Mouse (Mus musculus): ENCODE measurements around the gene Uckl1.

Uckl1 gene

GRCm38 (mm10) chr2:181584411-181584942 is at the start of gene Uckl1:
Gene Uckl1, minus strand, starts transcription at chr2:181584892.
- no peak for DNase-seq (ENCODE audit: low spot score)

- DNase-seq (ENCODE audit: low spot score) = no peak
Measured at GRCm38 (mm10) chr2:181632624-181633023, 47.9 kb upstream of the Uckl1 start.

GRCm38 (mm10) chr2:181628471-181628870 is 43.8 kb upstream of the Uckl1 start:
- DNase-seq (ENCODE audit: low spot score) = no peak

GRCm38 (mm10) chr2:181623401-181623800 is 38.7 kb upstream of the Uckl1 start:
- no peak for DNase-seq (ENCODE audit: low spot score)

- DNase-seq (ENCODE audit: low spot score) = no peak
Measured at GRCm38 (mm10) chr2:181618761-181619495, 34.2 kb upstream of the Uckl1 start.

- no peak for DNase-seq (ENCODE audit: low spot score)
Measured at GRCm38 (mm10) chr2:181602367-181602766, 17.7 kb upstream of the Uckl1 start.

- DNase-seq (ENCODE audit: low spot score) = no peak
Measured at GRCm38 (mm10) chr2:181601751-181602145, 17.1 kb upstream of the Uckl1 start.

- peak; percentile 88 for DNase-seq (ENCODE audit: low spot score)
Measured at GRCm38 (mm10) chr2:181600828-181601750, 16.4 kb upstream of the Uckl1 start.

- DNase-seq (ENCODE audit: low spot score) = no peak
Measured at GRCm38 (mm10) chr2:181600226-181600758, 15.6 kb upstream of the Uckl1 start.

- DNase-seq (ENCODE audit: low spot score) = no peak
Measured at GRCm38 (mm10) chr2:181598454-181599351, 14.0 kb upstream of the Uckl1 start, which contains the start of gene Samd10. Gene Samd10, minus strand, starts transcription at chr2:181599212.

- no peak for DNase-seq (ENCODE audit: low spot score)
Measured at GRCm38 (mm10) chr2:181597378-181598061, 12.8 kb upstream of the Uckl1 start.

- DNase-seq (ENCODE audit: low spot score) = no peak
Measured at GRCm38 (mm10) chr2:181596221-181596960, 11.7 kb upstream of the Uckl1 start.

- DNase-seq (ENCODE audit: low spot score) = no peak
Measured at GRCm38 (mm10) chr2:181594946-181595696, 10.4 kb upstream of the Uckl1 start.

- DNase-seq (ENCODE audit: low spot score) = no peak
Measured at GRCm38 (mm10) chr2:181593937-181594336, 9.2 kb upstream of the Uckl1 start.

- no peak for DNase-seq (ENCODE audit: low spot score)
Measured at GRCm38 (mm10) chr2:181593042-181593421, 8.3 kb upstream of the Uckl1 start.

GRCm38 (mm10) chr2:181592231-181593041 is 7.7 kb upstream of the Uckl1 start, which contains the start of gene Zfp512b:
Gene Zfp512b, minus strand, starts transcription at chr2:181592803.
- peak; percentile 57 for DNase-seq (ENCODE audit: low spot score)

GRCm38 (mm10) chr2:181591528-181592085 is 6.9 kb upstream of the Uckl1 start, which contains the start of gene Prpf6:
Gene Prpf6, plus strand, starts transcription at chr2:181591868.
- no peak for DNase-seq (ENCODE audit: low spot score)

GRCm38 (mm10) chr2:181590471-181590870 is 5.8 kb upstream of the Uckl1 start:
- no peak for DNase-seq (ENCODE audit: low spot score)

Measured in ovary, postnatal 10 days (tissue).